Mouse (Mus musculus) kidney, postnatal 0 days (tissue): ENCODE results near the gene Lmx1a. TPM values are rescaled to one million over a fixed set of nuclear protein-coding genes. Genes with fewer than 3 reads are reported as not detected.

ENCODE experiments used
- ATAC-seq: fragments of 200-750 bp; cut with Nextera tagmentation; replicated peaks from 2 replicates; pipeline ENCODE4 v1.8.0; 2017; ENCODE audit warnings: low read depth, moderate number of reproducible peaks, moderate TSS enrichment, moderate library complexity; ENCODE audit not compliant: low FRiP score
- DNase-seq: peaks from one replicate; pipeline ENCODE4 v3.0.0-alpha.2; 2016; ENCODE audit warnings: low spot score
- H3K27ac ChIP-seq: fragments of 300-500 bp; sonication (generic); 2 replicates; pipeline ENCODE4 v1.5.1; 2014; ENCODE audit warnings: mild to moderate bottlenecking
- H3K27me3 ChIP-seq: fragments of 300-500 bp; sonication (generic); 2 replicates; pipeline ENCODE4 v1.6.1; 2014; ENCODE audit warnings: low read length, mixed read lengths; ENCODE audit not compliant: insufficient read depth
- H3K36me3 ChIP-seq: fragments of 300-500 bp; sonication (generic); 2 replicates; pipeline ENCODE4 v1.6.1; 2014; ENCODE audit warnings: low read length, mixed read lengths; ENCODE audit not compliant: insufficient read depth
- H3K4me1 ChIP-seq: fragments of 300-500 bp; sonication (generic); replicated peaks from 2 replicates; pipeline ENCODE4 v1.6.1; 2014; ENCODE audit warnings: antibody characterized with exemption, low read length, mixed read lengths; ENCODE audit not compliant: insufficient read depth
- H3K4me2 ChIP-seq: fragments of 300-500 bp; sonication (generic); 2 replicates; pipeline ENCODE4 v1.6.1; 2014; ENCODE audit warnings: mild to moderate bottlenecking, low read length, moderate library complexity, mixed read lengths
- H3K4me3 ChIP-seq: fragments of 300-500 bp; sonication (generic); replicated peaks from 2 replicates; pipeline ENCODE4 v1.5.1; 2014; ENCODE audit warnings: low read depth, low read length
- H3K9ac ChIP-seq: fragments of 300-500 bp; sonication (generic); 2 replicates; pipeline ENCODE4 v1.6.1; 2014; ENCODE audit warnings: low read depth, low read length
- H3K9me3 ChIP-seq: fragments of 300-500 bp; sonication (generic); replicated peaks from 2 replicates; pipeline ENCODE4 v1.6.1; 2016; ENCODE audit warnings: low read length, inconsistent platforms, mixed read lengths
- CTCF ChIP-seq: IDR thresholded peaks from 2 replicates; pipeline ENCODE4 v1.5.1; 2016; ENCODE audit warnings: antibody characterized with exemption, low read depth, mild to moderate bottlenecking, moderate library complexity
- WGBS: fragments of 180-500 bp; shearing (Covaris S2); extraction: QIAGEN DNeasy Blood & Tissue Kit; methylation state at CpG from one replicate; pipeline ENCODE4 v1.1.7; 2014; 5-methylcytosine and 5-hydroxymethylcytosine counted together
- polyA plus RNA-seq: library from polyadenylated mRNA; unstranded; fragments of >200 nt; fragmentation: Nextera tagmentation; extraction: Ambion mirVana; gene quantifications from 2 replicates; pipeline ENCODE4 v1.2.1, GENCODE M21; 2015

The Lmx1a gene
- polyA plus RNA-seq, 1 experiment from 2014 or later: 0.04 TPM

- Histone ChIP-seq H3K27me3 (no peaks in the 10 kb centered on the region), H3K4me3 (no peak overlapping the region), H3K4me1 (no peaks in the 10 kb centered on the region), H3K36me3 (no peaks in the 10 kb centered on the region), H3K9ac (no peak overlapping the region), H3K27ac (no peak overlapping the region), H3K4me2 (no peak overlapping the region), H3K9me3 (no peaks in the 10 kb centered on the region)
- no peak for TF ChIP-seq CTCF
- WGBS: 73% methylated on average over 11 of the region's 11 CpGs
- no peak for ATAC-seq
- DNase-seq: no peak
These were observed 189.3 kb downstream of the Lmx1a start for GRCm38 (mm10) chr1:167878354-167878753.

- DNase-seq: no peak
- no peaks in the 10 kb centered on the region for H3K27me3 ChIP-seq
- H3K9ac ChIP-seq: no peak overlapping the region
- H3K4me2 ChIP-seq: no peak overlapping the region
- no peak for TF ChIP-seq CTCF
- ATAC-seq: no peak
- no peak overlapping the region for H3K27ac ChIP-seq
- no peaks in the 10 kb centered on the region for H3K4me1 ChIP-seq
- H3K36me3 ChIP-seq: no peaks in the 10 kb centered on the region
- H3K9me3 ChIP-seq: no peaks in the 10 kb centered on the region
- WGBS: 95% methylated on average over 5 of the region's 5 CpGs
- no peak overlapping the region for H3K4me3 ChIP-seq
These were observed 196.7 kb downstream of the Lmx1a start for GRCm38 (mm10) chr1:167885776-167886175.

GRCm38 (mm10) chr1:167888120-167888519 is 199.1 kb downstream of the Lmx1a start:
- no peak overlapping the region for H3K27ac ChIP-seq
- ATAC-seq (no peak), DNase-seq (no peak)
- H3K27me3 ChIP-seq: no peaks in the 10 kb centered on the region
- H3K36me3 ChIP-seq: no peaks in the 10 kb centered on the region
- no peak for TF ChIP-seq CTCF
- no peak overlapping the region for H3K4me2 ChIP-seq
- no peaks in the 10 kb centered on the region for H3K4me1 ChIP-seq
- H3K9me3 ChIP-seq: no peaks in the 10 kb centered on the region
- H3K9ac ChIP-seq: no peak overlapping the region
- H3K4me3 ChIP-seq: no peak overlapping the region
- 79% methylated on average over 5 of the region's 5 CpGs for WGBS

- DNase-seq: peak; percentile 53
- H3K36me3 ChIP-seq: no peaks in the 10 kb centered on the region
- H3K4me3 ChIP-seq: no peak overlapping the region
- 30% methylated on average over 9 of the region's 9 CpGs for WGBS
- no peaks in the 10 kb centered on the region for H3K4me1 ChIP-seq
- peak; percentile 64 for TF ChIP-seq CTCF
- ATAC-seq: no peak
- H3K4me2 ChIP-seq: peak overlapping the region; percentile 30
- H3K27ac ChIP-seq: no peak overlapping the region
- H3K9me3 ChIP-seq: no peaks in the 10 kb centered on the region
- no peak overlapping the region for H3K9ac ChIP-seq
- no peaks in the 10 kb centered on the region for H3K27me3 ChIP-seq
These were observed 199.8 kb downstream of the Lmx1a start for GRCm38 (mm10) chr1:167888816-167889215.

GRCm38 (mm10) chr1:167896234-167896633 is 207.2 kb downstream of the Lmx1a start:
- Histone ChIP-seq H3K27me3 (no peaks in the 10 kb centered on the region), H3K36me3 (no peaks in the 10 kb centered on the region), H3K9ac (no peak overlapping the region), H3K27ac (no peak overlapping the region), H3K4me1 (no peaks in the 10 kb centered on the region), H3K4me3 (no peak overlapping the region), H3K9me3 (no peaks in the 10 kb centered on the region), H3K4me2 (no peak overlapping the region)
- TF ChIP-seq CTCF: peak; percentile 86
- WGBS: 34% methylated on average over 7 of the region's 7 CpGs
- peak; percentile 79 for DNase-seq
- ATAC-seq: no peak

Other genes starting within 250 kb of the Lmx1a start
- not detected in 2 replicates for gene Lrrc52, start 222.5 kb upstream of the Lmx1a start, polyA plus RNA-seq
- 0.55 and 0.87 TPM in 2 replicates for gene Rxrg, start 90.9 kb upstream of the Lmx1a start, polyA plus RNA-seq